In genomic region chr8:127614206-127614605, GRCm38 (mm10) we compare ENCODE assay signal across 23 mouse cellular contexts.
A peak's percentile ranks its signal among the peaks of the same experiment; 100 is the strongest.
DNase-seq lines count a peak whose midpoint lies in the region; ATAC-seq and TF ChIP-seq lines count a peak whose summit lies in the region.
"Had no signal": no experiment of that assay in that cellular context is flagged by ENCODE, and none has a peak within 500 bp of the region (broad histone marks: within the 10 kb centered on the region; RNA-seq: fewer than 3 reads in every experiment).

No protein-coding gene starts in this region.

- H3K27ac ChIP-seq in kidney, embryonic 16.5 days (ENCODE audit: low read length), result no peak overlapping the region
- H3K27ac ChIP-seq in kidney, adult 2 months (ENCODE audit: insufficient read depth, low read depth, low read length), result no peak overlapping the region
- H3K27ac ChIP-seq: embryonic facial prominence, embryonic 15.5 days; heart, adult 2 months; heart, embryonic 15.5 days; midbrain, embryonic 12.5 days; neural tube, embryonic 12.5 days; stomach, postnatal 0 days had no signal

- ATAC-seq in kidney, embryonic 16.5 days (ENCODE audit: low FRiP score, low TSS enrichment), result no peak
- ATAC-seq: forebrain, embryonic 16.5 days; lung, postnatal 0 days; Patski had no signal

- no peaks in the 10 kb centered on the region for H3K27me3 ChIP-seq in kidney, embryonic 16.5 days (ENCODE audit: insufficient read depth, low read length)
- no peaks in the 10 kb centered on the region for H3K27me3 ChIP-seq in kidney, adult 2 months (replicated peaks; ENCODE audit: control insufficient read depth, insufficient read depth, low read length)
- H3K27me3 ChIP-seq: embryonic facial prominence, embryonic 15.5 days; heart, embryonic 15.5 days; midbrain, embryonic 12.5 days; neural tube, embryonic 12.5 days; Patski had no signal

- TF ChIP-seq CTCF in kidney, adult 2 months (conservative IDR thresholded peaks at IDR 0.05; ENCODE audit: insufficient read depth, insufficient read length, low read depth, low read length), result no peak

- DNase-seq in heart, adult 11 months, result peak; percentile 64
- DNase-seq in heart, adult 9 months (ENCODE audit: low spot score in 2 of 2), result no peak
- peak; percentile 69 for DNase-seq in Muller cell, postnatal 12 days (ENCODE audit: inconsistent ontology term)
- peak; percentile 84 for DNase-seq in brain, adult 2 months (ENCODE audit: low read depth, low spot score)
- DNase-seq in right cerebral cortex, postnatal 25 days, result peak; percentile 51
- DNase-seq in kidney, adult 2 months, result no peak
- DNase-seq: adrenal gland, postnatal 14 days; cerebellum, adult 11-12 months; cerebellum, postnatal 14 days; heart, adult 2 months; heart, postnatal 4 days; kidney, adult 11 months; kidney, postnatal 10 days; liver had no signal

- no peak overlapping the region for H3K4me3 ChIP-seq in kidney, embryonic 16.5 days (ENCODE audit: low read length)
- H3K4me3 ChIP-seq in kidney, adult 2 months (ENCODE audit: insufficient read depth, low read depth, low read length), result no peak overlapping the region
- H3K4me3 ChIP-seq: embryonic facial prominence, embryonic 15.5 days; heart, adult 2 months; heart, embryonic 15.5 days; midbrain, embryonic 12.5 days; neural tube, embryonic 12.5 days had no signal

- no peaks in the 10 kb centered on the region for H3K4me1 ChIP-seq in kidney, embryonic 16.5 days (ENCODE audit: insufficient read depth, low read length)
- H3K4me1 ChIP-seq in kidney, adult 2 months (ENCODE audit: control insufficient read depth, insufficient read depth, low read length), result no peaks in the 10 kb centered on the region
- H3K4me1 ChIP-seq: midbrain, embryonic 12.5 days; neural tube, embryonic 12.5 days had no signal

- 69% methylated on average over 4 of the region's 4 CpGs for WGBS in kidney, embryonic 16.5 days
- 91% methylated on average over 4 of the region's 4 CpGs for WGBS in kidney, adult 2 months

- TF ChIP-seq POLR2A in kidney, adult 2 months (IDR thresholded peaks at IDR 0.05; ENCODE audit: low read depth, low read length), result no peak

- no peak overlapping the region for H3K4me2 ChIP-seq in kidney, embryonic 16.5 days (replicated peaks; ENCODE audit: low read depth, low read length)
- H3K4me2 ChIP-seq: embryonic facial prominence, embryonic 15.5 days; heart, embryonic 15.5 days; midbrain, embryonic 12.5 days; neural tube, embryonic 12.5 days had no signal

- no peak overlapping the region for H3K9ac ChIP-seq in kidney, embryonic 16.5 days (replicated peaks; ENCODE audit: low read length)
- H3K9ac ChIP-seq: embryonic facial prominence, embryonic 15.5 days; heart, embryonic 15.5 days; midbrain, embryonic 12.5 days; neural tube, embryonic 12.5 days had no signal

- no peaks in the 10 kb centered on the region for H3K9me3 ChIP-seq in kidney, embryonic 16.5 days (ENCODE audit: low read length)
- H3K9me3 ChIP-seq: embryonic facial prominence, embryonic 15.5 days; heart, embryonic 15.5 days; midbrain, embryonic 12.5 days; neural tube, embryonic 12.5 days had no signal

- H3K36me3 ChIP-seq in kidney, embryonic 16.5 days (ENCODE audit: insufficient read depth, low read length), result 0 out of 2 replicates have a peak, but pooled peaks cover 2% of the 10 kb centered on the region
- no peaks in the 10 kb centered on the region; the same call in 1 of the 2 replicates for H3K36me3 ChIP-seq in kidney, adult 2 months (ENCODE audit: control insufficient read depth, insufficient read depth, low read length)
- H3K36me3 ChIP-seq: heart, embryonic 15.5 days; midbrain, embryonic 12.5 days had no signal

Comparison
In these comparisons a context has a peak if more than half of its experiments do, and no peak if none do; other contexts are left out.
1. DNase-seq: peak in heart, adult 11 months (single experiment), Muller cell, postnatal 12 days (single experiment), brain, adult 2 months (single experiment) and right cerebral cortex, postnatal 25 days (single experiment); none in heart, adult 9 months (0 of 2) and kidney, adult 2 months (single experiment).